Mouse (Mus musculus): ENCODE measurements around the gene Gstm3.
"Not testable (repeated sequence)": the region's sequence is repeated elsewhere in the genome, so short reads cannot be mapped to it uniquely, and the experiment has no call there.

Gene Gstm3

DNA sequence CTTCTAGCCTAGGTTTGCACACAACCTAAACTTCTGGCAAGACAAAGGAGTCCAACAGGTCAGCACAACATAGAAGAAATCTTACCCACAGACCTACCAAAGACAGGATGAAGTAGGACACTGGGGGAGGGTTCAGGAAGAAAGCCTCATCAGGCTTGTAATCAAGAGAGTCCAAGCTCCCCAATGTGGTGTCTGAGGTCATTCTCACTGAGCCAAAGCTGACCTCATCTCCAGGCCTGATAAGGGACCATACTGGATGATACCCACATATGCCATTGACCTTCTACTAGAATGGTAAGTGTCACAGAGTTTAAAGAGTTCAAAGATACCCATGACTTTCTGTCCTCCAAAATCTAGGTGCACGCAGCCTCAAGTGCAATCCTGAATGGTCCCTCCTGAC is 5.2 kb upstream of the Gstm3 start:
- in situ Hi-C loops (cut with MboI; ENCODE audit: low sequenced_read_pairs): no loop called here

DNA sequence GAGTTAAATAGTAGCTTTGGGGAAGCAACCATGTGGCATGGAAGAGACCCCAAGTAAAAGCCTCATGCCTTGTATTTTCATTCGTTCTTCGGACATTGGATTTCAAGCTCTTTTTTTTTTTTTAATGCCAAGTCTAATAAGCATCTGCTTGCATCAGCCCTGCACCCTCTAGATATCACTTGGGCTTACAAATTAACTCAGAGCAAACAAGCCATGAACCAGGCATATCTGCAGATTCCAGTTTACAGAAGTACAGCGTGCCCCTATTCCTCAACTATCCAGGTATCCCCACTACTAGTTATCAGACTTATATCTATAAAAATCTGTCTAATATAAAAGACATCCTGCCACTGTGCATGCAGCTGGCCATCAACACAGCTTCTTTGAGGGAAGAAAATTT is 3.0 kb upstream of the Gstm3 start:
- in situ Hi-C loops (cut with MboI; ENCODE audit: low sequenced_read_pairs): no loop called here

- in situ Hi-C loops (cut with MboI; ENCODE audit: low sequenced_read_pairs): not testable (repeated sequence)
These were observed 2.0 kb upstream of the Gstm3 start for GRCm38 (mm10) chr3:107971101-107971500.

GRCm38 (mm10) chr3:107966631-107967030 is 2.5 kb downstream of the Gstm3 start:
- in situ Hi-C loops (cut with MboI; ENCODE audit: low sequenced_read_pairs): no loop called here

DNA sequence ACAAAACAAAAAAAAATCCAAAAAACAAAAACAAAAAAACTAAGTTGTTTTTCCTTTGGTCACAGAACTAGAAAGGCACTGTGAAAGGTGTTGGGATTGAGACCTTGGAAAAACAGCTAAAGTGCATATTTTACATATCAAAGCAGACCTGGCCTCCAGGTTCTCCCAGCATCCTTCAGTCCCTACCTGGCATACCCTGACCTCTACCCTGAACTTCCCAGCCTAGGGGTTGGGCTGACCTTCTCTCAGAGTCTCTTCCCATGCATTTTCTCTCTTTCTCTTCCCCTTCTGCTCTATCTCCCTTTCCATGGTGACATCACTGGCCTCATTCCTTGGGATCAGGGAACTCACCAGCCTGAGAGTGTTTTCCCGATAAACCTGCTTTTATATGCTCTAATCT is 3.5 kb downstream of the Gstm3 start:
- in situ Hi-C loops (cut with MboI; ENCODE audit: low sequenced_read_pairs): no loop called here

DNA sequence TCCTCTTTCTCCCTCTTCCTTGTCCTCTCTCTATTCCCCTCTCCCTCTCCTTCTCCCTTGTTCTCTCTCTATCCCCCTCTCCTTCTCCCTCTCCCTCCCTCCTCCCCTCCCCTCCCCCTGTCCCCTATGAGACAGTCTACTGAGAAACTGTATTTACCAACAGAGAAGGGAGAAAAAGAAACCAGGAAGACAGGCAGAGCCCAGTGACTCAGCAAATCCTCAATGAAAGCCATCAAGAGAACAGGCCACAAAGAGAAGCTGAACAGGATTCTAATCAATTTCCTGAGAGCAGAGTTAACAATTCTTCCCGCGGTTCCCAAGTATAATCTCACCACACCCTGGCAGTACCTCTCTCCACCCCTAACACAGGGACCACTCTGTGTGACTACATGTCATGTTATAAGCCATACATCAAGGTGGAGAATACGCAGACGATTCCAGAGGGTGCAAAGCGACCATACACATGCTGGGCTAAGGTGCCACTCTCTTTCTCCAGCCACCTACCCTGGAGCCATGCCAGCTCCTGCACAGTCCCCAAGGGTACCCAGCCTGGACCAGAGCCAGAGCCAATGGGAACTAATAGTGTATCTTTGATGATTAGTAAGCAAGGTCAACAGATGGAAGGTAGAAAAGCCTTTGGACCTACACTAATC is 4.3 kb downstream of the Gstm3 start:
- in situ Hi-C loops (cut with MboI; ENCODE audit: low sequenced_read_pairs): no loop called here

- in situ Hi-C loops (cut with MboI; ENCODE audit: low sequenced_read_pairs): no loop called here
These were observed 5.1 kb downstream of the Gstm3 start for GRCm38 (mm10) chr3:107964026-107964425.

DNA sequence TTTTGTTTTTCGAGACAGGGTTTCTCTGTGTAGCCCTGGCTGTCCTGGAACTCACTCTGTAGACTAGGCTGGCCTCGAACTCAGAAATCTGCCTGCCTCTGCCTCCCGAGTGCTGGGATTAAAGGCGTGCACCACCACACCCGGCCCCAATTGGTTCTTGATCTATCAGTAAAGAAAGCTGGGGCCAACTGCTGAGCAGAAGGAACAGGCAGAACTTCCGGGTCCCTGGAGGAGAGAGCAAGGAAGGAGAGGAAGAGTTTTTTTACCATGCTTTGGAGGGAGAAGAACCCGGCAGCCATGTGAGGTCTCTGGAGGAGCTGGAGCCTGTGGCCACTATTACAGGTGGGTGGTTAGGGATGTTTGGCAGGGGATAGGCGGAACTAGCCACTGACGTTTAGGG is 13.8 kb downstream of the Gstm3 start:
- in situ Hi-C loops (cut with MboI; ENCODE audit: low sequenced_read_pairs): not testable (repeated sequence)

DNA sequence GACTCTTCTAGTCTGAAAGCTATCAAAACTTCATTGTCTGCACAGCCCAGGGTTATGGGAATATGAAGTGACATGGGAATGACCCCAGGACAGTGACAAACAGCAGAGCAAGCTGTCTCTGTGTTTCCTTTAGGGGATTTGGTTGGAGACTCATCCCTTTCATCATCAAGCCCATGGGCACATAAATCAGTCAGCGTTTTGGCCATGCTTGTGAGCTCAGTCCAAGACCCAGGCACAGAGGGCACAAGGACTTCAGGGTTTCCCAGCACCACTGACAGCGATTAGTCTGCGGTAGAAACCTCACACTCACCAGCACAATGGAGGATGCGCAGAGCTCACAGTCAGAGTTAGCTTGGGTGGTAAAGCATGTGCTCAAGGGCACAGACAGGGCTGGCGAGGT is 15.2 kb downstream of the Gstm3 start:
- in situ Hi-C loops (cut with MboI; ENCODE audit: low sequenced_read_pairs): no loop called here

DNA sequence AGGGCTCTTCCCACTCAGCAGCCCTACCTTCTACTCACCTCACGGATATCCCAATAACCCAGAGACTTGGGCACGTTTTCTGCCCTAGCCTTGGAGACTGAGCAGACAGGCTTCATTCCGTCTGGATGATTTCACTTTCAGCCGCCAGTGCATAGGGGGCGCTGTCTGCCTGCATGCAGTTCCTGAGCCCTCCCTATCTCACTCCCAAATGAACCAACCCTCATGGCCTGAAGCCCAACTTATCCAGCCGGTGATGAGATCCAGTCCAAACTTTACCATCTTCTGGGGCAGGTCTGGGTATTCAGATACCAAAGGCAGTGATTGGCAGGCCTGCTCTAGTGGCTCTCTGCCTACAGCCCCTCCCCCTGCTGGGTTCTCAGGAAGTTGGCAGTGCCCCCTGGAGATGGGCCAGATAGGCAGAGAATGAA is 15.7 kb downstream of the Gstm3 start:
- in situ Hi-C loops (cut with MboI; ENCODE audit: low sequenced_read_pairs): no loop called here

DNA sequence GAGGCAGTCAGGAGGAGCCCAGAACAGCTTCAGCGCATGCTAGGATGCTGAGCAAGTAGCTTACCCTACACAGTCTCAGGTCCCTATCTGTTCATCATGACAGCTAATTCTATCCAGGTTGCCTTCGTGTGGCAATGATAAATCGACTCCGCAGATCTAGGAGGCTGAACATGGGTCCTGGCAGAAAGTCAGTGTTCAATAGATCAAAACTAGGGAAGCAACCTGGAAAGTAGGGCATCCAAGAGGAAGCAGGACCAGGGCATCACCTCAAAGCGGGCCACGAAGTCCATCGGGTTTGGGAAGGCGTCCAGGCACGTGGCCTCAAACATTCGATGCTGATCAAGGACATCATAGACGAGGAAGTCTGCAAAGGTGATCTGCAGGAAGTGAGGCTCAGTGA is 18.6 kb downstream of the Gstm3 start:
- in situ Hi-C loops (cut with MboI; ENCODE audit: low sequenced_read_pairs): no loop called here

- in situ Hi-C loops (cut with MboI; ENCODE audit: low sequenced_read_pairs): not testable (repeated sequence)
These were observed 19.6 kb downstream of the Gstm3 start for GRCm38 (mm10) chr3:107949461-107949860.

GRCm38 (mm10) chr3:107945729-107946128 is 23.4 kb downstream of the Gstm3 start:
- in situ Hi-C loops (cut with MboI; ENCODE audit: low sequenced_read_pairs): no loop called here

DNA sequence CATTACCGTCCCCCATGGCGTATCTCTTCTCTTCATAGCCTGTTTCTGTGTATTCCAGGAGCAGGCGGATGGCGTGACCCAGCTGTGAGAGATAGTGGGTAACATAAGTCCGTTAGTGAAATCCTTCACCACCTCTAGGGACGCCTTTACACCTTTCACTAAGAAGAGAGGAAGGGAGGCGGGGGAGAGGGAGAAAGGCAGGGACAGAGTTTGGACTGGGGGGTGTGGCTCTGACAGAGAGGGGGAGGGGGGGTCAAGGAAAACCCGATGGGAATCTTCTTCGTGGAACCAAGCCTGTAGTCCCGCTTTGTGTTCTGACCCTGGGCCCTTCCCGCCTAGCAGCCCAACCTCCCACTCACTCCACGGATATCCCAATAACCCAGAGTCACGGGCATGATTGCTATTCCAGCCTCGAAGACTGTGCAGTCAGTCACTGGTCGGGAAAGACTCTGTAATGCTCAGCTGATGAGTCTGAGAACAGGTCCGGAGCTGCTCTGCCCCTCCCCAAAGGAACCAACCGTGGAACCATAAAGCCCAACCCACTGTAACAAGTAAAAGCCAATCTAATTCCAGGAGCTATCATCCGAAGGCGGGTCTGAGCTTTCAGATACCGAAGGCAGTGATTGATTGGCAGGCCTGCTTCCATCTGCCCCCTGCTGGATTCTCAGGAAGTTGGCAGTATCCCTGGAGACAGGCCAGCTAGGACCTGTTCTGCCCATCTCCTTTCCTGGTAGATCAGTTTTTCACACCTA is 25.7 kb downstream of the Gstm3 start, which contains the start of gene Gstm6:
Gstm6 (minus strand) TSS at position 511 of the 752 bp plus-strand sequence.
- in situ Hi-C loops (cut with MboI; ENCODE audit: low sequenced_read_pairs): no loop called here

DNA sequence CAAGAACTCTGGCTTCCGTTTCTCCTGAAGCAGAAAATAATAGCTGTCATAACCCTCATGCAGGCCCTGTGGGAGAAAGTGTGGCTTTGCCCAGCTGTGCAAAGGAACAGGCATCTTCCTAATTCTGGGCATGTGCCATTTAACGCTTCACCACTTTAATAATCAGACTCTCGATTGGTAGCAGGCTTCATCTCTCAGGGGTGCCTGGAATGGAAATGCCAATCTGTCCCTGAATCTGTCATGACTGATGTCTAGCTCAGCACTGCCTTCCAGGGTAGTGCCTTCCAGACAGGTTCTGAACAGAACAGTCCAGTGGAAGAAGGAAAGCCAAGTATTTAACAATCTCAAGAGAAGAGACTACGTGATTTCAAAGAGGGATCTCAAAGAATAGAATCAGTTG is 27.8 kb downstream of the Gstm3 start:
- in situ Hi-C loops (cut with MboI; ENCODE audit: low sequenced_read_pairs): no loop called here

GRCm38 (mm10) chr3:107940524-107940923 is 28.6 kb downstream of the Gstm3 start:
- in situ Hi-C loops (cut with MboI; ENCODE audit: low sequenced_read_pairs): no loop called here

DNA sequence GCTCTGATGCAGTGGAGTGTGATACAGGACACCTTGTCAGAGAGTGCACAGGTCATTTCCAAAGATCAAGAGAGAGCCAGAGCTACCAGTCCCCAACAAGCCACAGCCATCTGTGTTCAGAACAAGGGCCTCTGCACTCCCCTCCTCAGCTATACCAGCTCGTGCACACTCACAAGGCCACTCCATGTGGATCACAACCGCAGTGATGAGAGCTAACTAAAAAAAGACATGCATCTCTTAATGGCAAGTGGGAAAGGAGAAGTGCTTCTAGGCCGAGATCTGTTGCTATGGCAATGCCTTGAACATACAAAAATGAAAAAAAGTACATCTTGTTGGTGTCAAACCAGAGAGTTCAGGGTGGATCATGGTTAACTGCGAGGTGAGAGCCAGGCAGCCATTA is 29.3 kb downstream of the Gstm3 start:
- in situ Hi-C loops (cut with MboI; ENCODE audit: low sequenced_read_pairs): no loop called here

GRCm38 (mm10) chr3:107939403-107939802 is 29.7 kb downstream of the Gstm3 start:
- in situ Hi-C loops (cut with MboI; ENCODE audit: low sequenced_read_pairs): no loop called here

GRCm38 (mm10) chr3:107935888-107936287 is 33.2 kb downstream of the Gstm3 start:
- in situ Hi-C loops (cut with MboI; ENCODE audit: low sequenced_read_pairs): no loop called here

GRCm38 (mm10) chr3:107935268-107935667 is 33.8 kb downstream of the Gstm3 start:
- in situ Hi-C loops (cut with MboI; ENCODE audit: low sequenced_read_pairs): no loop called here

DNA sequence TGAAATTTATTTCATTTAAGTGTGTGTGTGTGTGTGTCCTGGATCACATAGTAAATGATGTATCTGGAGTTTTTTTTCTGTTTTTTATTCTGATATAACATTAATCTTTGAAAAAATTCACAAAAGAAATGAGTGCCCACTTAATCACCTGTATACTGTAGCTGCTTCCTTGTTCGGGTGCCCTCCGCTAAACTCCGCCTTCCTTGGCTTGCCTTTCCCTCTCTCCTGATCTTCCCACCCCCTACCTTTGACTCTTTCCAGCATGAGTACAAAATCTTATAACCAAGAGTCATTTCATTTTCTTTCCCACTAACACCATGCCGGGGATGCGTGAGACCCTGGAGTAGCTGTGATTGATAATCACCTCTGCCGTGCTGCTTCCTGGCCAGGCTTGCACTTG is 37.0 kb downstream of the Gstm3 start:
- in situ Hi-C loops (cut with MboI; ENCODE audit: low sequenced_read_pairs): no loop called here

- in situ Hi-C loops (cut with MboI; ENCODE audit: low sequenced_read_pairs): no loop called here
These were observed 37.4 kb downstream of the Gstm3 start, which contains the start of gene Gstm7 for GRCm38 (mm10) chr3:107931670-107932069. TSS of gene Gstm7 (minus strand) at chr3:107931817.
